Mouse (Mus musculus) cerebellum, adult 11 months (tissue): ENCODE measurements around the gene Ttc21a.

Experiments
- DNase-seq: peaks from one replicate; pipeline ENCODE4 v3.0.0; 2022

The Ttc21a gene

GRCm38 (mm10) chr9:119941861-119942260, 4.5 kb downstream of the Ttc21a start:
- DNase-seq: no peak

- no peak for DNase-seq
Observed at GRCm38 (mm10) chr9:119943326-119943725, 5.9 kb downstream of the Ttc21a start.

- no peak for DNase-seq
Observed at GRCm38 (mm10) chr9:119945173-119945900, 7.9 kb downstream of the Ttc21a start.

- DNase-seq: no peak
Observed at GRCm38 (mm10) chr9:119948804-119949203, 11.4 kb downstream of the Ttc21a start.

GRCm38 (mm10) chr9:119950434-119950833, 13.0 kb downstream of the Ttc21a start:
- DNase-seq: no peak

- DNase-seq: no peak
Observed at GRCm38 (mm10) chr9:119951388-119951787, 14.0 kb downstream of the Ttc21a start.

- DNase-seq: no peak
Observed at GRCm38 (mm10) chr9:119958835-119959234, 21.4 kb downstream of the Ttc21a start.

- DNase-seq: no peak
Observed at GRCm38 (mm10) chr9:119962216-119962615, 24.8 kb downstream of the Ttc21a start.

GRCm38 (mm10) chr9:119962987-119963667, 25.7 kb downstream of the Ttc21a start:
- DNase-seq: peak; percentile 43

GRCm38 (mm10) chr9:119964206-119964605, 26.8 kb downstream of the Ttc21a start:
- no peak for DNase-seq

- no peak for DNase-seq
Observed at GRCm38 (mm10) chr9:119965186-119965585, 27.8 kb downstream of the Ttc21a start.

- no peak for DNase-seq
Observed at GRCm38 (mm10) chr9:119966221-119966910, 29.0 kb downstream of the Ttc21a start.

- DNase-seq: no peak
Observed at GRCm38 (mm10) chr9:119969811-119970210, 32.4 kb downstream of the Ttc21a start.

GRCm38 (mm10) chr9:119970221-119970620, 32.8 kb downstream of the Ttc21a start:
- DNase-seq: peak; percentile 66

- DNase-seq: peak; percentile 78
Observed at GRCm38 (mm10) chr9:119970763-119971656, 33.6 kb downstream of the Ttc21a start.

- DNase-seq: no peak
Observed at GRCm38 (mm10) chr9:119972166-119972565, 34.8 kb downstream of the Ttc21a start.

GRCm38 (mm10) chr9:119972582-119972981, 35.2 kb downstream of the Ttc21a start:
- peak; percentile 63 for DNase-seq

- no peak for DNase-seq
Observed at GRCm38 (mm10) chr9:119973281-119973680, 35.9 kb downstream of the Ttc21a start.

GRCm38 (mm10) chr9:119973869-119974520, 36.6 kb downstream of the Ttc21a start:
- DNase-seq: no peak

- no peak for DNase-seq
Observed at GRCm38 (mm10) chr9:119974609-119975008, 37.2 kb downstream of the Ttc21a start.

- DNase-seq: no peak
Observed at GRCm38 (mm10) chr9:119975286-119975685, 37.9 kb downstream of the Ttc21a start.
